Mouse (Mus musculus): ENCODE data around the gene Slc28a3. TPM values are rescaled to one million over a fixed set of nuclear protein-coding genes. Genes with fewer than 3 reads are reported as not detected.

The Slc28a3 gene
- polyA plus RNA-seq, 1 experiment, result not detected

GRCm38 (mm10) chr13:58534216-58534841 lies 76.3 kb downstream of the Slc28a3 start:
- H3K27ac ChIP-seq (ENCODE audit: control insufficient read depth, insufficient read depth, low read depth, low read length, poor library complexity), result no peak overlapping the region
- 66% methylated on average over 7 of the region's 7 CpGs for WGBS
- no peak for TF ChIP-seq CTCF (IDR thresholded peaks at IDR 0.05; ENCODE audit: control insufficient read depth, insufficient read depth, low read length)
- no peak for TF ChIP-seq POLR2A (IDR thresholded peaks at IDR 0.05; ENCODE audit: borderline replicate concordance, control insufficient read depth, low read depth, low read length)
- no peak overlapping the region for H3K4me3 ChIP-seq (replicated peaks; ENCODE audit: control insufficient read depth, low read depth, low read length)
- H3K4me1 ChIP-seq (ENCODE audit: control insufficient read depth, insufficient read depth, low read length), result no peaks in the 10 kb centered on the region

- 74% methylated on average over 3 of the region's 3 CpGs for whole genome bisulfite sequencing
- no peak overlapping the region for H3K27ac ChIP-seq (ENCODE audit: control insufficient read depth, insufficient read depth, low read depth, low read length, poor library complexity)
- H3K4me3 ChIP-seq (replicated peaks; ENCODE audit: control insufficient read depth, low read depth, low read length), result no peak overlapping the region
- peaks cover 2% of the 10 kb centered on the region; the same call in 1 of the 2 replicates for H3K4me1 ChIP-seq (ENCODE audit: control insufficient read depth, insufficient read depth, low read length)
- TF ChIP-seq POLR2A (IDR thresholded peaks at IDR 0.05; ENCODE audit: borderline replicate concordance, control insufficient read depth, low read depth, low read length), result no peak
- TF ChIP-seq CTCF (IDR thresholded peaks at IDR 0.05; ENCODE audit: control insufficient read depth, insufficient read depth, low read length), result no peak
These were observed 86.1 kb downstream of the Slc28a3 start for GRCm38 (mm10) chr13:58524581-58524980.

GRCm38 (mm10) chr13:58523761-58524117 lies 86.9 kb downstream of the Slc28a3 start:
- WGBS, result 38% methylated on average over 7 of the region's 7 CpGs
- no peak for TF ChIP-seq CTCF (IDR thresholded peaks at IDR 0.05; ENCODE audit: control insufficient read depth, insufficient read depth, low read length)
- no peak for TF ChIP-seq POLR2A (IDR thresholded peaks at IDR 0.05; ENCODE audit: borderline replicate concordance, control insufficient read depth, low read depth, low read length)
- Histone ChIP-seq H3K4me1 (ENCODE audit: control insufficient read depth, insufficient read depth, low read length) (peaks cover 2% of the 10 kb centered on the region; the same call in 1 of the 2 replicates), H3K27ac (ENCODE audit: control insufficient read depth, insufficient read depth, low read depth, low read length, poor library complexity) (no peak overlapping the region), H3K4me3 (replicated peaks; ENCODE audit: control insufficient read depth, low read depth, low read length) (no peak overlapping the region)

- H3K4me1 ChIP-seq (ENCODE audit: control insufficient read depth, insufficient read depth, low read length), result peaks cover 2% of the 10 kb centered on the region; the same call in 1 of the 2 replicates
- TF ChIP-seq POLR2A (IDR thresholded peaks at IDR 0.05; ENCODE audit: borderline replicate concordance, control insufficient read depth, low read depth, low read length), result no peak
- TF ChIP-seq CTCF (IDR thresholded peaks at IDR 0.05; ENCODE audit: control insufficient read depth, insufficient read depth, low read length), result no peak
- 9% methylated on average over 20 of the region's 20 CpGs for WGBS
- no peak overlapping the region for H3K4me3 ChIP-seq (replicated peaks; ENCODE audit: control insufficient read depth, low read depth, low read length)
- H3K27ac ChIP-seq (ENCODE audit: control insufficient read depth, insufficient read depth, low read depth, low read length, poor library complexity), result no peak overlapping the region
These were observed 87.5 kb downstream of the Slc28a3 start for GRCm38 (mm10) chr13:58523011-58523760.

GRCm38 (mm10) chr13:58521331-58522030 lies 89.2 kb downstream of the Slc28a3 start:
- WGBS, result 63% methylated on average over 9 of the region's 9 CpGs
- TF ChIP-seq POLR2A (IDR thresholded peaks at IDR 0.05; ENCODE audit: borderline replicate concordance, control insufficient read depth, low read depth, low read length), result no peak
- no peak for TF ChIP-seq CTCF (IDR thresholded peaks at IDR 0.05; ENCODE audit: control insufficient read depth, insufficient read depth, low read length)
- H3K27ac ChIP-seq (ENCODE audit: control insufficient read depth, insufficient read depth, low read depth, low read length, poor library complexity), result no peak overlapping the region

GRCm38 (mm10) chr13:58520580-58521330 lies 89.9 kb downstream of the Slc28a3 start:
- H3K4me3 ChIP-seq (replicated peaks; ENCODE audit: control insufficient read depth, low read depth, low read length), result no peak overlapping the region
- H3K27ac ChIP-seq (ENCODE audit: control insufficient read depth, insufficient read depth, low read depth, low read length, poor library complexity), result peak overlapping the region; percentile 61; the same call in 1 of the 2 replicates
- peaks cover 2% of the 10 kb centered on the region; the same call in 1 of the 2 replicates for H3K4me1 ChIP-seq (ENCODE audit: control insufficient read depth, insufficient read depth, low read length)
- TF ChIP-seq POLR2A (IDR thresholded peaks at IDR 0.05; ENCODE audit: borderline replicate concordance, control insufficient read depth, low read depth, low read length), result no peak
- TF ChIP-seq CTCF (IDR thresholded peaks at IDR 0.05; ENCODE audit: control insufficient read depth, insufficient read depth, low read length), result no peak
- 54% methylated on average over 7 of the region's 7 CpGs for WGBS

More at GRCm38 (mm10) chr13:58521331-58522030, 89.2 kb downstream of the Slc28a3 start:
- Histone ChIP-seq H3K4me1 (ENCODE audit: control insufficient read depth, insufficient read depth, low read length) (peaks cover 2% of the 10 kb centered on the region; the same call in 1 of the 2 replicates), H3K4me3 (replicated peaks; ENCODE audit: control insufficient read depth, low read depth, low read length) (no peak overlapping the region)

GRCm38 (mm10) chr13:58520028-58520427 lies 90.6 kb downstream of the Slc28a3 start:
- Histone ChIP-seq H3K4me3 (replicated peaks; ENCODE audit: control insufficient read depth, low read depth, low read length) (no peak overlapping the region), H3K27ac (ENCODE audit: control insufficient read depth, insufficient read depth, low read depth, low read length, poor library complexity) (no peak overlapping the region), H3K4me1 (ENCODE audit: control insufficient read depth, insufficient read depth, low read length) (peaks cover 2% of the 10 kb centered on the region; the same call in 1 of the 2 replicates)
- WGBS, result 67% methylated on average over 9 of the region's 9 CpGs
- no peak for TF ChIP-seq CTCF (IDR thresholded peaks at IDR 0.05; ENCODE audit: control insufficient read depth, insufficient read depth, low read length)

Data from bone marrow, adult 2 months (tissue).